Mouse (Mus musculus) lung, postnatal 10 days (tissue): ENCODE measurements at regions not wholly inside any gene's neighbourhood (a gene's known extent, or its start where the extent isn't known, plus 50 kb on each side); places are given as distances from the start of the nearest gene placed in this dataset.

Experiments
- DNase-seq: peaks from one replicate; pipeline ENCODE4 v3.0.0; 2021

DNA sequence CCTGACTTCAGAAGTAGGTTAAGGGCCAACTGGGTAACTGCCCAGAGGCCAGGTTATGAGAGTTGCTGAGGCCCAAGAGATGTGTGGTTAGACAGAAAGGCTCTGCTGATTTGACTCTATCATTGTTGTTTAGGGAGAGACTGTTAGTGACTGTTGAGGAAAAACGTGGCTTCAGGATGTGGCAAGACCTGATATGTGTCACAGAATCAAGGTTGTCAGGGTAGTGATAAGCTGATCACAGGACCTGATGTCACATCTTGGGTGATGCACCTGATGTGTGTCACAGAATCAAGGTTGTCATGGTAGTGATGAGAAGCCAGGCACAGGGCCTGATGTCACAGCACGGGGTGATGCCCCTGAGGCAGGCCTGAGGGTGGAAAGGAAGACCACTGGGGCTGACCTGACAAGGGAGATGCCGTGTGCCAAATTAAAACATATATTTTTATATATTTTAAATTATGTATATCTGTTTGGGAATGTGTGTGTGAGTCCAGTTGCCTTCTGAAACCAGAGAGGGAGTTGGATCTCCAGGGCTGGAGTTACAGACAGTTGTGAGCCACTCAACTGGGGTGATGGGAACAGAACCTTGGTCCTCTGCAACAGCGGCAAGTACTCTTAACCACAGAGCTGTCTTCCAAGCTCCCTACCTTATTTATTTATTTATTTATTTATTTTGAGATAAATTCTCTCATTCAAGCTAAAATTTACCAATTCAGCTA is 115.6 kb upstream of the Eef2kmt start:
- no peak for DNase-seq

GRCm38 (mm10) chr16:5370496-5370895 is 114.7 kb upstream of the Eef2kmt start:
- DNase-seq: no peak

GRCm38 (mm10) chr16:5368897-5369558 is 113.2 kb upstream of the Eef2kmt start:
- DNase-seq: no peak

- DNase-seq: no peak
Observed at GRCm38 (mm10) chr16:5368357-5368756, 112.6 kb upstream of the Eef2kmt start.

- DNase-seq: peak; percentile 8
Observed at GRCm38 (mm10) chr16:5367581-5368119, 111.9 kb upstream of the Eef2kmt start.

DNA sequence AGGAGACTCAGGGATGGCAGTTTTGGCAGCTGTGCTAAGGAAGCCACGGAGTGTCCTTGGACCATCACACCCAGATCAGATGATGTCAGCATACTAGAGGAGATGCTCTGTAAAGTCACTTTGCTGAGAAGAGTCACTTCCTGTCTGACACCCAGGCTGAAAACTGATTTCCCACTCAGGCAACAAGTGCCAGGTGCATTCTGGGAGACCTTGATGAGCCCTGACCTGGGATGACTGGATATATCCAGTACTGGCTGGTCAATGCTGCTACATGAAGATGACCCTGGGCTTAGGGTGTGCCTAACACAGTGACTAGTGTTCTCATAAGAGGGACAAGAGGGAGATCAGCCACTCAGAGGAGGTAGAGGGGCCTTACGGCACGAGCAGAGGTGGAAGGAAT is 110.2 kb upstream of the Eef2kmt start:
- DNase-seq: no peak

GRCm38 (mm10) chr16:5363007-5363570 is 107.3 kb upstream of the Eef2kmt start:
- DNase-seq: no peak

DNA sequence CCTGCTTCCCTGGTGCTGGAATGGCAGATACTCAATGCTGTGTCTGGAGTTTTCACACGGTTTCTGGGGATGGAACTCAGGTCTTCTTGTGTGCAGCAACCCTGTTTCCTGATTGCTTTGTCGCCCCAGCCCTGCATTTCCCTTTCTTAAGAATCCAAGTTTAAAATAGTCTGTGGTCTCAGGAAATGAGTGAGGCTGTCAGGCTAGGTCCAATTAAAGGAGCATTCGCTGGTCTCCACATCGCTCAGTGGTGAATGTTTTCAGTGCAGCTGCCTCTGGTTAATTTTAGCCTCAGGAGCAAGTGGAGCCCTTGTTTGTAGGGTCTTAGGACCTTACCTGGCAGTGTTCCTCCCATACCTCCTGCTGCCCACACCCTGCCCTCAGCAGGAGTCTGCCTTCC is 103.4 kb upstream of the Eef2kmt start:
- no peak for DNase-seq

DNA sequence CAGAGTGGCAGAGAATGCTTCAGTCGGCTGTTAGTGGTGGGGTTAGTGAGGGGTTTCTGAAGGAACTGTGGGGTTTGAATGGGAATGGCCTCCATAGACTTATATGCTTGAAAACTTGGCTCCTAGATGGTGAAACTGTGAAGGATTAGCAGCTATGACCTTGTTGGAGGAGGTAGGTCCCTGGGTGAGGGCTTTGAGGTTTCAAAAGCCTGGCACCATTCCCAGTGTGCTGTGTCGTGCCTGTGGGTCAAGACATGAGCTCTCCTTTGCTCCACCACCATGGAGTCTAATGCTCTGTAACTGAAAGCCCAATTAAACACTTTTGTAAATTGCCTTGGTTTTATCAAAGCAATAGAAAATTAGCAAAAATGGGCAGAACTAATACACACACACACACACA is 98.1 kb upstream of the Eef2kmt start:
- no peak for DNase-seq

DNA sequence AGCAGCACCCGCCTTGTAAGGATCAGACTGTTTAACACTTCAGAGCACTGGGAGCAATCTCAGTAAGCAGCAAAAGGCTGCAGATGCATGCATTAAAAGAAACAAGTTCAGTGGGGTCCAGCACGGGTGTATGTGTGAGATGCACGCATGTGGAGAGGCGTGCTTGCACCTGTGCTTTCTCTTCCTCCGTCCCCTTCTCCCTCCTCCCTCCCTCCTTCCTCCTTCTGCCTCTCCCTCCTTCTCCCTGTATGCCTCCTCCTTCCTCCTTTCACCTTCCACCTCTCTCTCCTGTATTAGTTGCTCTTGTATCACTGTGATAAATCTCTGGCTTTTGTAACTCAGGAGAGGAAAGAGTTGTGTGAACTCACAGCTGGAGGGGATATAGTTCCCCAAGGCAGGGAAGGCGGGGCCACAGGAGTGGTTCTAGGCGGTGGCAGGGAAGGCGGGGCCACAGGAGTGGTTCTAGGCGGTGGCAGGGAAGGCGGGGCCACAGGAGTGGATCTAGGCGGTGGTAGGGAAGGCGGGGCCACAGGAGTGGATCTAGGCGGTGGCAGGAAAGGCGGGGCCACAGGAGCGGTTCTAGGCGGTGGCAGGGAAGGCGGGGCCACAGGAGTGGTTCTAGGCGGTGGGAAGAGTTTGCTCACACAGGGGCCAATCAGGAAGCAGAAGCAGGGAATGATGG is 96.2 kb upstream of the Eef2kmt start:
- peak; percentile 42 for DNase-seq

DNA sequence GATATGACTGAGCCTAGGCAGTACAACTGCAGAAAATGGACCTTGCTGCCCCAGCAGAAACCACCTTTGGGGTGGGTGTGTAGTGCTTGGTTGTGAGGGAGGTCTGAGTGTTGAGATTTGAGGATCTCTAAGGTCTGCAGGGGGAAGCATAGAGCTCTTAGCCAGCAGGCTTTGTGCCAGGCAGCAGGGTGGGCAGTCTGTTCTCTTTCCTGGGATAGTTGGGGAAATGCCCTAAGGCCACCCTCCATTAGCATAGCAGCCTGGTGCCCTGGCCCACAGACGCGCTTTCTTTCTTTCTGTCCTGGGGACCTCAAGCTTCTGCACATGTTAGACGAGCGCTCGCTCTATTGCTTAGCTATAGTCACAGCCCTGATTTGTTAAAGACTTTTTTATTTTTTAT is 91.4 kb upstream of the Eef2kmt start:
- DNase-seq: no peak

DNA sequence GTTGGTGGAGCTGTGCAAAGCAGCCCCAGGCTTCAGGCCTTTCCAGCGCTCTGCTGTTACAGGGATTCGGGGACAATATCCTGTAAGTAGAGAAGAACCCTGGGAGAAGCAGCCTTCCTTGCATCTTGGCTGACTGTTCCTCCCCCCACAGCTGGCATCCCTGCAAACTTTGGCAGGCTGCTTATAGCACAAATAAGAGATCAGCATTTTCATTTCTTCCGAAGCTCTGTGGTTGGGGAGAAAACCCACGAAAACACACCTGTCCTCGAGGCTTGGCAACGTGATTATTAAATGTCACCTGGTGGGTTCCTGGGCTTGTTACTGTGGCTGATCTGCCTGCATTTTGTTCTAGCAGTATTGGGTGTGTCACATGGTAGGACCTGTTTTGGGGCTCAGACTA is 86.5 kb upstream of the Eef2kmt start:
- no peak for DNase-seq

- DNase-seq: no peak
Observed at GRCm38 (mm10) chr16:5316271-5316670, 60.5 kb upstream of the Eef2kmt start.

DNA sequence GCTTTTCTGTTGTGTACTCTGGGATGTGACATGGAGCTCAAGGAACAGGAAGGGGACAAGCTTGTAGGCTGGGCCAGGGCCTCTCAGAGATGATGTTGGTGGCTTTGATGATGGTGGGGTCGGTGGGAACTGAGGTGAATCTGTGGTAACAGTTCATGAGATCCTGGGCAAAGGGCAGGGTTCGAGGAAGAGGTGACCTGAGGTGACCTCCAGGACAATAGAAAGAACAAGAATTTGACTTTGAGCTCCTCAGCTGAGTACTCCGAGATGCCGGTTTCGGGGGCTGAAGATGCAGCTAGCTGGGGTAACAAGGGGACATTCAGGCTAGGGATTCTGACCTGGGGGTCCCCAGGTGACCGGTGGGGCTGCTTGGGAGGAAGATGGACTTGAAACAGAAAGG is 57.5 kb upstream of the Eef2kmt start:
- DNase-seq: no peak

- no peak for DNase-seq
Observed at GRCm38 (mm10) chr16:5311456-5311855, 55.7 kb upstream of the Eef2kmt start.

- DNase-seq: no peak
Observed at GRCm38 (mm10) chr16:5310736-5311135, 55.0 kb upstream of the Eef2kmt start.

GRCm38 (mm10) chr16:5307761-5308160 is 52.0 kb upstream of the Eef2kmt start:
- DNase-seq: no peak

DNA sequence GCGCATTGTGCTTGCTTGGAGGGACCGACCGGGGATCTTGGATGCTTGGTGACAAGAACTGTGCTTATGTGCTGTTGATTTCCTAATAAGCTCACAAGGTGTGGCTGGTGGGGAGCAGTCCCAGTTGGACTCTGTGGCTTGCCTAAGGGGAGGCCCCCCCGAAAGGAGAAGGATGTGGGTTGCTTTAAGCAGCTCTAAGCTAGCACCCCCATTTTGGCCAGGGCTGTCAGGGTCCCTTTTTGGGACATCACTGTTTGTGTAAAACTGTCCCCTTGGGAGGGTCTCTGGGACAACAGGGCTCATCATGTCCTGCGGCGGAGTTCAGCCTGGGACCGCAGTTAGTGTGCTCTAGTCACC is 51.4 kb upstream of the Eef2kmt start:
- DNase-seq: no peak

GRCm38 (mm10) chr16:5306588-5307248 is 50.9 kb upstream of the Eef2kmt start:
- DNase-seq: peak; percentile 90
